Mouse (Mus musculus): ENCODE results near the gene Zcchc14.

The Zcchc14 gene

GRCm38 (mm10) chr8:121652774-121653323 is at the start of gene Zcchc14:
TSS of gene Zcchc14 (minus strand) at chr8:121652901.
- in situ Hi-C loops (cut with MboI, MseI) = no loop called here

- in situ Hi-C loops (cut with MboI, MseI) = loop anchor here (5.0 kb wide), 1 partner anchor 67 kb away; no protein-coding TSS in a partner anchor
These were observed 47.2 kb upstream of the Zcchc14 start for GRCm38 (mm10) chr8:121699936-121700335.

GRCm38 (mm10) chr8:121698615-121699101 is 46.0 kb upstream of the Zcchc14 start:
- in situ Hi-C loops (cut with MboI, MseI) = no loop called here

GRCm38 (mm10) chr8:121697735-121698614 is 45.3 kb upstream of the Zcchc14 start:
- in situ Hi-C loops (cut with MboI, MseI) = no loop called here

- in situ Hi-C loops (cut with MboI, MseI) = no loop called here
These were observed 43.0 kb upstream of the Zcchc14 start for GRCm38 (mm10) chr8:121695585-121696184.

GRCm38 (mm10) chr8:121694453-121694852 is 41.8 kb upstream of the Zcchc14 start:
- in situ Hi-C loops (cut with MboI, MseI) = no loop called here

- in situ Hi-C loops (cut with MboI, MseI) = loop anchor here (10.0 kb wide), 1 partner anchor 836 kb away; no protein-coding TSS in a partner anchor
These were observed 35.8 kb upstream of the Zcchc14 start for GRCm38 (mm10) chr8:121688496-121688895.

- in situ Hi-C loops (cut with MboI, MseI) = loop anchor here (10.0 kb wide), 1 partner anchor 837 kb away; no protein-coding TSS in a partner anchor
These were observed 34.9 kb upstream of the Zcchc14 start for GRCm38 (mm10) chr8:121687455-121688161.

- in situ Hi-C loops (cut with MboI, MseI) = loop anchor here (10.0 kb wide), 1 partner anchor 839 kb away; no protein-coding TSS in a partner anchor
These were observed 32.7 kb upstream of the Zcchc14 start for GRCm38 (mm10) chr8:121685419-121685818.

GRCm38 (mm10) chr8:121683083-121683832 is 30.6 kb upstream of the Zcchc14 start:
- in situ Hi-C loops (cut with MboI, MseI) = loop anchor here (10.0 kb wide), 1 partner anchor 842 kb away; no protein-coding TSS in a partner anchor

- in situ Hi-C loops (cut with MboI, MseI) = loop anchor here (10.0 kb wide), 1 partner anchor 843 kb away; no protein-coding TSS in a partner anchor
These were observed 28.8 kb upstream of the Zcchc14 start for GRCm38 (mm10) chr8:121681457-121681856.

- in situ Hi-C loops (cut with MboI, MseI) = loop anchor here (10.0 kb wide), 1 partner anchor 844 kb away; no protein-coding TSS in a partner anchor
These were observed 28.2 kb upstream of the Zcchc14 start for GRCm38 (mm10) chr8:121680896-121681295.

GRCm38 (mm10) chr8:121678696-121679095 is 26.0 kb upstream of the Zcchc14 start:
- in situ Hi-C loops (cut with MboI, MseI) = no loop called here

- in situ Hi-C loops (cut with MboI, MseI) = no loop called here
These were observed 23.0 kb upstream of the Zcchc14 start for GRCm38 (mm10) chr8:121675701-121676100.

GRCm38 (mm10) chr8:121675161-121675560 is 22.5 kb upstream of the Zcchc14 start:
- in situ Hi-C loops (cut with MboI, MseI) = no loop called here

- in situ Hi-C loops (cut with MboI, MseI) = no loop called here
These were observed 21.8 kb upstream of the Zcchc14 start for GRCm38 (mm10) chr8:121674524-121674923.

GRCm38 (mm10) chr8:121673917-121674316 is 21.2 kb upstream of the Zcchc14 start:
- in situ Hi-C loops (cut with MboI, MseI) = no loop called here

GRCm38 (mm10) chr8:121673153-121673552 is 20.5 kb upstream of the Zcchc14 start:
- in situ Hi-C loops (cut with MboI, MseI) = no loop called here

- in situ Hi-C loops (cut with MboI, MseI) = no loop called here
These were observed 16.5 kb upstream of the Zcchc14 start for GRCm38 (mm10) chr8:121669208-121669607.

GRCm38 (mm10) chr8:121668553-121668952 is 15.9 kb upstream of the Zcchc14 start:
- in situ Hi-C loops (cut with MboI, MseI) = no loop called here

All from T-helper 1 cell (primary cell).